Mouse (Mus musculus): ENCODE measurements around the gene Fcor. TPM values are rescaled to one million over a fixed set of nuclear protein-coding genes. Genes with fewer than 3 reads are reported as not detected.
A peak's percentile ranks its signal among the peaks of the same experiment; 100 is the strongest.

Gene Fcor
- polyA plus RNA-seq, 1 experiment: not detected

GRCm38 (mm10) chr8:3679236-3679635 lies 7.1 kb upstream of the Fcor start:
- Histone ChIP-seq H3K27ac (ENCODE audit: insufficient read depth, low read depth, low read length) (no peak overlapping the region), H3K4me3 (ENCODE audit: insufficient read depth, low read depth, low read length) (no peak overlapping the region)
- 92% methylated on average over 23 of the region's 23 CpGs for whole genome bisulfite sequencing

GRCm38 (mm10) chr8:3678831-3679230 lies 6.7 kb upstream of the Fcor start:
- 95% methylated on average over 23 of the region's 23 CpGs for WGBS
- TF ChIP-seq CTCF (IDR thresholded peaks at IDR 0.05; ENCODE audit: insufficient read depth, low read depth, low read length) (no peak), POLR2A (IDR thresholded peaks at IDR 0.05; ENCODE audit: insufficient read depth, low read depth, low read length) (no peak)
- H3K4me3 ChIP-seq (ENCODE audit: insufficient read depth, low read depth, low read length): no peak overlapping the region
- no peak overlapping the region for H3K27ac ChIP-seq (ENCODE audit: insufficient read depth, low read depth, low read length)
- peaks cover 18% of the 10 kb centered on the region; the same call in 1 of the 2 replicates for H3K4me1 ChIP-seq (ENCODE audit: control insufficient read depth, insufficient read depth, low read length)

More at GRCm38 (mm10) chr8:3679236-3679635, 7.1 kb upstream of the Fcor start:
- H3K4me1 ChIP-seq (ENCODE audit: control insufficient read depth, insufficient read depth, low read length): peaks cover 18% of the 10 kb centered on the region; the same call in 1 of the 2 replicates
- TF ChIP-seq POLR2A (IDR thresholded peaks at IDR 0.05; ENCODE audit: insufficient read depth, low read depth, low read length) (no peak), CTCF (IDR thresholded peaks at IDR 0.05; ENCODE audit: insufficient read depth, low read depth, low read length) (no peak)

GRCm38 (mm10) chr8:3676993-3677579 lies 4.9 kb upstream of the Fcor start:
- Histone ChIP-seq H3K27ac (ENCODE audit: insufficient read depth, low read depth, low read length) (no peak overlapping the region), H3K4me1 (ENCODE audit: control insufficient read depth, insufficient read depth, low read length) (peaks cover 18% of the 10 kb centered on the region; the same call in 1 of the 2 replicates), H3K4me3 (ENCODE audit: insufficient read depth, low read depth, low read length) (peak overlapping the region; percentile 77)
- WGBS: under 1% methylated on average over 15 of the region's 15 CpGs
- TF ChIP-seq POLR2A (IDR thresholded peaks at IDR 0.05; ENCODE audit: insufficient read depth, low read depth, low read length): no peak
- TF ChIP-seq CTCF (IDR thresholded peaks at IDR 0.05; ENCODE audit: insufficient read depth, low read depth, low read length): no peak

DNA sequence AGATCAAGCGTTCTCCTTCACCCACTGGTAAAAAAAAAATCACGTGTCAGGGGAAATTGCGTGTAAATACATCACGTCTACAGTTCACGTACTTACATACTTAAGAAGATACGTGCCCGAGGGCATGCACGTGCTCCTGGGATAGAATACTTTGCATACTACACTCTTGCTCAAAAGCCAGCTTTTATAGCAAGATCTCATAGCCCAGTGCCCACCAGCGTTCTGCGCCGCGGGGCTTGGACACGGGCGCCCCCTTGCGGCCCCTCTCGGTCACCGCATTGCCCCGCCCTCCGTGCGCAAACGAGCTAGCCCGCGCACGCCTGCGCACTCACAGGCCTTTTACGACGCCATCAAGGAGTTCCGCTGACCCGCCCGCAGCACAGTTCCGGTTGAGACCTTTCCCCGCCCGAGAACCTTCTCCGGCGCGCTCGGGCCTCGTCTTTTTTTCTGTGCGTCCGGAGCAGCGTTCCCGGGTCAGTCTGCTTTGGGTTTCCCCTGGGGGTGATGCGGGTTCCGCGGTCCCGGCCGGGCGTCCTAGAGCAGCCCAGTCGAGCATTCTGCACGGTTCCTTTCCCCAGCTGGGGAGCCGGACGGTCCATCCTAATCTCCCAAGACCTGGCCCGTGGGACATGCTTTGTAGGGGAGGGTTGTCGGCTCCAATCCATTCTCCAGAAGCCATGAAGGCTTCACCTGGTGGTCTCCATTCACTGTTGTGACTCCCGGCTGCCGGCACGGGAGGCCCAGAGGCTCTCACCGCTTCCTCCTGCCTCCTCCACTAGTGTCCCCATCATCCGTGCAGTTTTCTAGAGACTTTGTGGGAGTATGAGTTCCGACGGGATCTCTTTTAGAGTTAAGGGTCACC lies 4.2 kb upstream of the Fcor start, which contains the start of gene Trappc5:
TSS of gene Trappc5 (plus strand) at position 169 of the 862 bp plus-strand sequence.
- whole genome bisulfite sequencing: under 1% methylated on average over 61 of the region's 61 CpGs
- Histone ChIP-seq H3K27ac (ENCODE audit: insufficient read depth, low read depth, low read length) (peak within 1 kb of the TSS; percentile 47; the same call in 1 of the 2 replicates), H3K4me3 (ENCODE audit: insufficient read depth, low read depth, low read length) (peak within 1 kb of the TSS; percentile 77), H3K4me1 (ENCODE audit: control insufficient read depth, insufficient read depth, low read length) (peaks cover 18% of the 10 kb centered on the region; the same call in 1 of the 2 replicates)
- TF ChIP-seq CTCF (IDR thresholded peaks at IDR 0.05; ENCODE audit: insufficient read depth, low read depth, low read length): peak; percentile 96
- TF ChIP-seq POLR2A (IDR thresholded peaks at IDR 0.05; ENCODE audit: insufficient read depth, low read depth, low read length): peak; percentile 75; the same call in 1 of the 2 replicates

- no peak overlapping the region for H3K4me3 ChIP-seq (ENCODE audit: insufficient read depth, low read depth, low read length)
- WGBS: 56% methylated on average over 3 of the region's 3 CpGs
- peaks cover 15% of the 10 kb centered on the region; the same call in 1 of the 2 replicates for H3K4me1 ChIP-seq (ENCODE audit: control insufficient read depth, insufficient read depth, low read length)
- no peak for TF ChIP-seq CTCF (IDR thresholded peaks at IDR 0.05; ENCODE audit: insufficient read depth, low read depth, low read length)
- H3K27ac ChIP-seq (ENCODE audit: insufficient read depth, low read depth, low read length): no peak overlapping the region
These were observed 2.5 kb upstream of the Fcor start for GRCm38 (mm10) chr8:3674671-3675070.

GRCm38 (mm10) chr8:3670388-3670787 lies 1.8 kb downstream of the Fcor start:
- no peaks in the 10 kb centered on the region for H3K4me1 ChIP-seq (ENCODE audit: control insufficient read depth, insufficient read depth, low read length)

GRCm38 (mm10) chr8:3665507-3665906 lies 6.7 kb downstream of the Fcor start, which contains the start of gene Mcemp1:
Gene Mcemp1, plus strand, starts transcription at chr8:3665754.
- H3K4me3 ChIP-seq (ENCODE audit: insufficient read depth, low read depth, low read length): no peak within 1 kb of the TSS
- WGBS: 83% methylated on average over 6 of the region's 6 CpGs
- H3K27ac ChIP-seq (ENCODE audit: insufficient read depth, low read depth, low read length): no peak within 1 kb of the TSS
- no peaks in the 10 kb centered on the region for H3K4me1 ChIP-seq (ENCODE audit: control insufficient read depth, insufficient read depth, low read length)
- TF ChIP-seq CTCF (IDR thresholded peaks at IDR 0.05; ENCODE audit: insufficient read depth, low read depth, low read length): no peak
- no peak for TF ChIP-seq POLR2A (IDR thresholded peaks at IDR 0.05; ENCODE audit: insufficient read depth, low read depth, low read length)

More at GRCm38 (mm10) chr8:3670388-3670787, 1.8 kb downstream of the Fcor start:
- WGBS: 78% methylated on average over 2 of the region's 2 CpGs
- TF ChIP-seq CTCF (IDR thresholded peaks at IDR 0.05; ENCODE audit: insufficient read depth, low read depth, low read length) (no peak), POLR2A (IDR thresholded peaks at IDR 0.05; ENCODE audit: insufficient read depth, low read depth, low read length) (no peak)
- H3K27ac ChIP-seq (ENCODE audit: insufficient read depth, low read depth, low read length): no peak overlapping the region
- no peak overlapping the region for H3K4me3 ChIP-seq (ENCODE audit: insufficient read depth, low read depth, low read length)

GRCm38 (mm10) chr8:3664405-3664804 lies 7.8 kb downstream of the Fcor start:
- no peak overlapping the region for H3K27ac ChIP-seq (ENCODE audit: insufficient read depth, low read depth, low read length)
- 52% methylated on average over 5 of the region's 5 CpGs for WGBS
- no peaks in the 10 kb centered on the region for H3K4me1 ChIP-seq (ENCODE audit: control insufficient read depth, insufficient read depth, low read length)
- H3K4me3 ChIP-seq (ENCODE audit: insufficient read depth, low read depth, low read length): no peak overlapping the region
- TF ChIP-seq POLR2A (IDR thresholded peaks at IDR 0.05; ENCODE audit: insufficient read depth, low read depth, low read length) (no peak), CTCF (IDR thresholded peaks at IDR 0.05; ENCODE audit: insufficient read depth, low read depth, low read length) (no peak)

DNA sequence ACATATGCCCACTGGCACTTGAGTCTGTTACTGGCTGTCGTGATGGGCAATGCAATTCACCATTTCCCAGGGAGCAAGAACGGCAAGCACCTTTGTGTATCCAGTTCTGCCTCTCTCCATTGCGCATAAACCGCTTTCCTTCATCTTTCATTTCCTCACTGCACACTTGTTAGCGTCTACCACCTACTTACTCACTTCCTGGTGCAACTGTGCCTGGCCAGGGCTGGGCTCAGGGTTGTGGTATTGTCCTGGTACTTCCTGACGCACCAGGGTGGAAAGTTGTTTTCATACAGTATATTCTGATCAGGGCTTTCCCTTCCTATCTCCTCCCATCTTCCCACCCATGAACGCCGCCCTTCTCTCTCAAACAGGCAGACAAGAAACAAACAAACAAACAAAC lies 11.3 kb downstream of the Fcor start:
- TF ChIP-seq CTCF (IDR thresholded peaks at IDR 0.05; ENCODE audit: insufficient read depth, low read depth, low read length) (no peak), POLR2A (IDR thresholded peaks at IDR 0.05; ENCODE audit: insufficient read depth, low read depth, low read length) (no peak)
- WGBS: 77% methylated on average over 8 of the region's 8 CpGs
- Histone ChIP-seq H3K27ac (ENCODE audit: insufficient read depth, low read depth, low read length) (no peak overlapping the region), H3K4me3 (ENCODE audit: insufficient read depth, low read depth, low read length) (no peak overlapping the region), H3K4me1 (ENCODE audit: control insufficient read depth, insufficient read depth, low read length) (peaks cover 4% of the 10 kb centered on the region; the same call in 1 of the 2 replicates)
